Mouse (Mus musculus) neural tube, embryonic 10.5 days (tissue): Measurements from ENCODE around the gene Sucla2.

Source experiments
- DNase-seq: peaks from one replicate; pipeline ENCODE4 v3.0.0-alpha.2; 2017; ENCODE audit warnings: low spot score; ENCODE audit errors: extremely low spot score

Gene Sucla2

DNA sequence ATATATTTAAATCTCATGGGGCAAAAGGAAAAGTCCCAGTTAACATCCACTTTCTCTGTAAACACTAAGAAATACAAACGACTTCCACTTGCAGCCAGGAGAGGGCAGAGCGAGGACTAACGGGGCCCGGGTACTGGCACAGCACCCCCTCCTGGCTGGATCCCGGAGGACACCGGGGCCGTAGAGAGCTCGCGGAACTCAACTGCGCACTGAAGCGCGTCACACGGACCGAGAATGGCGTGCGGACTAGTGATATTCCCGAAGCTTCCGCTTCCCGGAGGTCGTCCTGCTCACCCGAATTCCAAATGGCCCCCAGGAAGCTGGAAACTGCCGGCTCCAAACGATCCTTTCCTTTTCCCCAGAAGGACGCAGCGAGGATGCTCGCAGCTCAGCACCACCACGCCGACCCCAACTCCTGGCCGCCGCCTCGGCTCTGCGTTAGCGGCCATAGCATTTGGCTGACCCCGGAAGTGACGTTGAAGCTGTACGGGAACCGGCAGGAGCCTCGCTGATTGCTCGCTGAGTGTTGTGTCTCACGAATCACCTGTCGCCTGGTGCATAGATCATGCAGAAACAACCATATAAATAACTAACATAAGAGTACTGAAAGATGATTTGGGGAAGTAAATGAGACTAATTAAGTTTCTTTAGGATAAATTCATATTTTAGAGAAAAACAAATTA is at the start of gene Sucla2:
Gene Sucla2 (plus strand): TSS at position 554 of the 683 bp plus-strand sequence.
- DNase-seq = peak; percentile 95

DNA sequence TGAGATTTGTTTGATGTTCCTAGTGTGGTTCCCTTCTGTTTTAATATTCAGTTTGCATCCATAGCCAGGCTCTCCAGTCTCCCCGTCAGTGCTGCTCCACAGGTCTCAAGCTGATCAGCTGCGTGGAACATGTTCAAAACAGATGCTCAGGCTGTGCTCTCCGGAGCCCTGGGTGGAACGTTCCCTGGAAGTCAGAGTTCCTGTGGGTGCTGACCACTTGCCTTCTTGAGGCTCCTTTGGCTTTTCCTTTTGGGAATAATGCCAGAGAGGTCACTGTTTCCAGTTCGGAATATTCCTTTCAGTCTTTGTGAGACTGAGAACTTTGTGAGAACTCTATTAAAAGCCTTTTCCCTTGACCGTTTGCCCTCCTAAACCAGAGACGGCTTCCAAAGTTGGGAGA is 49.6 kb upstream of the Sucla2 start:
- DNase-seq = no peak

DNA sequence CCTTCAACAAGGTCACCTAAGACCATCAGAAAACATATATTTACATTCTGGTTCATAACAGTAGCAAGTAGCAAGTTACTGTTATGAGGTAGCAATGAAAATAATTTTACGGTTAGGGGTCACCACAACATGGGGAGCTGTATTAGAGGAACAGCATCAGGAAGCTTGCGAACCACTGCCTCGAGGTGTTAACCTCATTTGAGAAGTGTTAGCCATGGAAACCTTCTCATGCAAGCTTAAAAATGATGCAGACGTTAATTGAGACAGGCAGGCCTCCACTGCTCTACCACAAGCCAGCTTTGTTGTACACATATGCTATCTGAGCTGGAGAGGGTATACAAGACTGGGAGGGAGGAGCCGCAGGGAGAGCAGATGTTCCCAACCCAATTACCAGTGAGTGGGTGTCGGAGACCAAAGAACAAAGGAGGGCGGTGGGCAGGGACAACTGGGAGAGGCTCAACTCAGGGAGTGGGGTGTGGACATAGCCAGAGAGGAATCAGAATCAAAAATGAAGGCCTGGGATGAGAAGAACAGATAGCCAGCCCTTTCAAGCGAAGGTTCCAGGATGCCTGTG is 48.7 kb upstream of the Sucla2 start:
- no peak for DNase-seq

DNA sequence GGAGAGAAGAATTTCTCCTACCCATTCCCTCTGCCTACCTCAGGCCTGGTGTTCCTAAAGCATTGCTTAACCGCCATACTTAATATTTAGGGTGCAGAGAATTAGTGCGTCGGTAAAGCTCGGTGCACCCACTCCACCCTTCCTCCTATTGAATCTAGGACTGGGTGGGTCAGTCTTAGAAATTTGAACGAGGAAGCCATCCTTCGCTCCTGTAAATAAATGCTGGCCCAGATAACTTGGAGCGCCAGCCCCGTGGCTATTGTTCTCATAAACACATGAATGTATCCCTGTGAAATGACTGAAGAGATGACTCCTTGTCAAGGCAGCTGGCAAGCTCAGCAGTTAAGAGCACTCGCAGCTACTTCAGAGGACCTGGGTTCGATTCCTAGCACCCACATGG is 48.0 kb upstream of the Sucla2 start:
- DNase-seq = no peak

DNA sequence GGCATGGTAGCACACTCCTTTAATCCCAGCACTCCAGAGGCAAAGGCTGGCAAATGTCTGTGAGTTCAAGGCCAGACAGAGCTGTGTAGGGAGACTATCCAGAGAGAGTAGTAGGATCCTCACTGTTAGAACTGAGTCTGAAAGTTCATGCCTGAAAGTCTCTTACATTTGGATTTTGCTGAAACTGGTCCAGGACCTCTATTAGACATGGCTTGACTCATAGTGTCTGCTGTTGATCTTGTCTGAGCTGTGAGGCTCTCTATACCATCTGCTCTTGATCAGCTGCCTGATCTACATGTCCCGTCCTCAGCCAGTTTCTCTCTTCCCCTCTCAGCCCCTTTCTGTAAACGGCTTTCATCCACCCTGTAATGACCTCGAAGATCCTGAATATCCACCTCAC is 46.8 kb upstream of the Sucla2 start:
- DNase-seq = no peak

DNA sequence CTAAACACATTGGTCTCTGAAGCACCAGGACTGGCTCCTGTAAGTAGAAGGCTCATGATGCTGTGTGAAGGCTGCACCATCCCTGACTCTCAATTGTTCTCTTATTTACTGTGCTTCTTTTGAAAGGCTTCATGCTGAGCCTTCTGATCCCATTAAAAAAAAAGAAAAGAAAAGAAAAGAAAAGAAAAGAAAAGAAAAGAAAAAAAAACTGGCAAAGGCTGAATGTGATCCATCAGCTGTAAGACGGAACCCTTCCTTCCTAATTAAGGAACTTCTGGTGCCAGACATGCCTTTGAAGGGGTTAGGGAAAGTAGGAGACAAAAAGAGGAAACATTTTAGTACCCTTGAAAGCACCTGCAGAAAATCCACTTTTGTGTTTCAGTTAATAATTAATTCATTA is 45.3 kb upstream of the Sucla2 start:
- DNase-seq = no peak

DNA sequence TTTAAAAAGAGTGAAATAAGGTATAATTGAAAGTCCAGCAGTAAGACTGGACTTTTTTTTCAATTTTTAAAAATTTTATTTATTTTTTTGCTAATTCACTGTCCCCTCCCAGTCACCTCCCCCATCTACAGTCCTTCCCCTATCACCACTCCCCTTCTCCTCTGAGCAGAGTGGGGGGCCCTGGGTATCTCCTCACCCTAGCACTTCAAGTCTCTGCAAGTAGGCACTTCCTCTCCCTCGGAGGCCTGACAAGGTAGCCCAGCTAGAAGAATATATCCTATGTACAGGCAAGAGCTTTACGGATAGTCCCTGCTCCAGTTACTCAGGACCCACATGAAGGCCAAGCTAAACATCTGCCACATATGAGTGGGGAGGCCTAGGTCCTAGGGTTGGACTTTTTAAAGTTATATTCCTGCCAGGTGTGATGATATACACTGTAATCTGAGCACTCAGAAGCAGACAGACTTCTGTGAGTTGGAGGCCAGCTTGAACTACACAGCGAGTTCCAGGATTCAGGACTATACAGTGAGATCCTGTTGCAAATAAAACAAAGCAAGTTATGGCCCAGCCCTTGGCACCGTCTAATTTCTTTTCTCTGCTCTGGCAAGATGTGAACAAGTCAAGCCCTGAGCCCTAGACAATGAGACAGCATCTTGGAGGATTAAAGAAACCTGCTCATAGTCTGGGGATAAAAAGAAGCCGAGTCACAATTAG is 41.4 kb upstream of the Sucla2 start:
- no peak for DNase-seq

DNA sequence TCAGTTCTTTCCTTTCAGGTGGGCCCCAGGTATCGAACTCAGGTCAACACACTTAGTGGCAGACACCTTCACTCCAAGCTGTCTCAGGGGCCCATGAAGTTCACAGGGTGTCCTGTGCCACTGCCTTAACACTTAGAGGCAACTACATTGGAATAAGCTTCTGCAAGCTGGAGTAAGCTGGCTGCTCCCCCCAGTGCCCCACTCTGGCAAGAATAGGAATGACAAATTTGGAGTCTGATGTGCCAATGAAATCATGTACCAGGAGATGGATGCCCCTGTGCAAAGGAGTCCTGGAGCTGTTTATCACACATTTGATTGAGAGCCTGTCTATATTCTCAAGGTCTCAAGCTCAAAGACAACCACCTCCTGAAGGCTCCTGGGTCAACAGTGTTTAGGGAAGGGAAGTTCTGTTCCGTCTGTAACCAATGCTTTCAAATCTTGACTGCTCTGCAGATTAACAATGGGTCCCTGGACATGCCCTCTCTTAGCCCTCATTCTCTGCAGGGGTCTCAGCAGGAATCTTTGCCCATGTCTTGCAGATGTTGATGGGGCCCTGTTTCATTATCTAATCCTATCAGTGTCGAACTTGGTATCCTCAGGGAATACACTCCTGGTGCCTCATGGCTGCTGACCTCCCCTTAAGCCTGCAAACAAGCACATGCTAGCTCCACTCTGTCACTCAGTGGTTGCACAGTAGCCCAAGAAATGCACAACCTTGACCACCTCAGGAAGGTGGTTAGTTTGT is 40.6 kb upstream of the Sucla2 start:
- DNase-seq = no peak

DNA sequence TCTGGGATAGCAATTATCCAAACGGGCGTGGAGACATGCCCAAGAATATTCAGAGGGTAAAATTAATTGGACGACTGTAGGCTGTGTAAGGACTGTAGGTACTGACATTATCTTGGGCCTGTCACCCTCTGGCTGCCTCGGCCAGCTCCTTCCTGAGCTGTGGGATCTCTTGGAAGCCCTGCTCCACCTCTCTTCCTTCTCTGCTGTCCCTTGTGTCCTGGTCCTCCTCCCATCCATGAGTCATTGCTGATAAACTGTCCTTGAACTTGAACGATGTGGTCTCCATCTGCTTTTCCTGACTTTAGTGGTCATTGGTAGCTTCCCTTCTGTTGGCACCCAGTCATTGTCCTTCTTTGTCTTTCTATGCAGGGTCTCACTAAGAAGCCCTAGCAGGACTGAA is 38.5 kb upstream of the Sucla2 start:
- DNase-seq = no peak

DNA sequence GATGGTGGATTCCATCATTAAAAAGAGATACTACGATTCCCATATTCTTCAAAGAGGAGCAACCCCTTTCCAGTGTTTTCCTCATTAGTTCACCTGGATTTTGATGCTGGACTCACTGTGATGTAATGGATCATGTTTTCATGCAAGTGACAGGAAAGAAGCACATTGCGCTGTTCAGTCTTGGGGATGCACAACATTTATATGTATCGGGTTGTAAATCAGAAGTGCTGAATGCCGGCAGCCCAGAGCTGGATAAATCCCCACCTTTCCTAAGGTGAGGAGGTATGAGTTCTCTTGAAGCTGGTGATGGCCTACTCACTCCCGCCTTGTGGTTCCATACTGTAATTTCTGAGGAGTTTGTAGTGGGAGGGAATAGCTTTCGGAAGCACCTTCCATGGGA is 31.8 kb upstream of the Sucla2 start:
- no peak for DNase-seq

DNA sequence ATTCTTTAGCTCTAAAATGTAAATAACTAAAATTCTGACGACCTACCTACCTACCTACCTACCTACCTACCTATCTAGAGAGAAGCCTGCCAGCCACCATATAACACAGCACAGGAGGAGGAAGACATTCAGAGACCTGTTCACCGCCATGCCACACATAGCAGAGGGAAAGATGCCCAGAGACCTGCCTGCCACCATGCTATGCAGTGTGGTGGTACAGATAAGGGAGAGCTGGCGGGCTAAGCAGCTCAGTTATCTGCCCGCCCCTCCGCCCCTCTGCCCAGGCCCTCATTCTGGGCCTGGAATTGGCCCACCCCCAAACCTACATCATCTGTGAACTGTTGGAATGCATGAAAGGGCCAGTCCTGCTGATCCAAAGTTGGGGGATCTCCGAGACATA is 31.0 kb upstream of the Sucla2 start:
- no peak for DNase-seq

DNA sequence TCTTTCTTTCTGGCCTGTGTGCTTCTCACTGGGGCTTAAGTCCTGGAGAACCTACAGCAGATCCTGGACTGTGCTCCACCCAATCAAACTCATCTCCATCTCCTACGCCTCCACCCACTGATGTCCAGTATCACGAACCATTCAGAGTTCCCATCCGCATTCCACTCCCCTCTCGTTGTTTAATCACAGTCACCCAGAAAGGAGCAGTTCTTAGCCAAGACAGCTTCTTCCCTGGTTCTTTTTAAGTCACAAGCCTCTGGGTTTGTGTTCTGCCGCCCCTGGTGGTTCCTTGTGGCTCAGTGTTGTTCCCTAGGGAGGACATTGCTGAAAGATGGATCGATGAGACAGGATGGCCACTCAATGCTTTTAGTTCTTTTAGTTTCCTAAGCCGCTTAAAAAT is 29.4 kb upstream of the Sucla2 start:
- no peak for DNase-seq

DNA sequence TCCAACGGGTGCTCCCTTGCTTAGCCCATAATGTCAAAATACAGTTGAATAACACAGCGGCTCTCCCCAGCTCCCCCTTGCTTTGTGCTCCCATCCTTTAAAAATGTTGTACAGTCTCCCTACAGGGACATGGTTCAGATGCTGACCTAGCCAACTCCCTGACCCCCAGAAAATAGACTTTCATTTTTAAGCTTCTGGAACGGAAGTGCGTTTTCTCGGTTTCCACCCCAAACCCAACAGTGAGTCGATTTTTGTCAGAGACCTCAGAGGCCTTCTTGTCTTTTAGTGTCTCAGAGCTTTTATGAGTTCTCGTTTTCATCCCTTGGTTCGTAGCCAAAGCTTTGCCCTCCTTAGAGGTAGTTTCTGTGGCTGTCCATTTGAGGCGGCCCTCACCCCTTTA is 23.8 kb upstream of the Sucla2 start:
- DNase-seq = no peak

DNA sequence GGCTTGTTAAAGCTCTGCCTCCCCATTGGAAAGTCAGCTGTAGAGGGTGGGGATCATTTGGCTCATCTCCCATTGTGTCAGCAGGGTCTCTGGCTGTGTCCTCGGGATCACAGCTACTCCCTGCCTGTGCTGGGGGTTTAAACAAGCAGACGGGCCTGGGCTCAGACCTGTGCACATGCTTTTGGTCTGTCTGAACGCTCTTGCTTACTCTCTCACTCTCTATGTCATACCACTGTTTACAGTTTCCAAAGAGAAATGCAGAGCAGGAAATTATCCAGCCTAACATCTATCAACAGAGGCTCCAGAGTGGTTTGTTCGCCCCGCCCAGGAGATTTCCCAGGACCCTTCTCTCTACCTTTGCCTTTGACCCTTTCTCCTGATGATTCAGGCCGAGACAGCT is 23.4 kb upstream of the Sucla2 start:
- DNase-seq = no peak

DNA sequence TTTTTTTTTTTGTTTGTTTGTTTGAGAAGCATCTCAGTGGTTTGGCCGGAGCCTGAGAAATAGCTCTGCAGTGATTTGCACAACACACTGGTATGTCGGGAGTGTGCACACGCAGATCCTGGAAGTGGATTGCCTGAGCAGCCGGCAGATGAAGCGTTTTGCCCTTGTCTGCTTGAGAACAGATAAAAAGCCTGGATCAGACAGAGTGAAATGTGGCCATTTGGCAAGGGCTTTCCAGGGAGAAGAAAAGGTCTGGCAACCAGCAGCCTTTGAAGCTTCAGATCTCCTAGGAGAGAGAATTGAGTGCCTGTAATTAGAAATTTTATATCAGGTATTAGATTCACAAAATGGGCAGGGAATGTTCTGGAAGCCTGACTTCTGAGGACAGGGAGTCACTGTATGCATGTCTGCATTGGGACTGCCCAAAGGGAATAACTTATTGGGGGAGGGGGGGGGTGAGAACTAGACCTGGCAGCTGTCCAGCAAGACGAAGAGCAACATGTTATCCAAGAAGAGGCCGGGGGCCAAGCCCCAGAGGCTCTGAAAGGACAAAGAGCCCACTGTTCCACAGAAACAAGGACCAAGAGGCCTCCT is 22.4 kb upstream of the Sucla2 start:
- DNase-seq = peak; percentile 19

DNA sequence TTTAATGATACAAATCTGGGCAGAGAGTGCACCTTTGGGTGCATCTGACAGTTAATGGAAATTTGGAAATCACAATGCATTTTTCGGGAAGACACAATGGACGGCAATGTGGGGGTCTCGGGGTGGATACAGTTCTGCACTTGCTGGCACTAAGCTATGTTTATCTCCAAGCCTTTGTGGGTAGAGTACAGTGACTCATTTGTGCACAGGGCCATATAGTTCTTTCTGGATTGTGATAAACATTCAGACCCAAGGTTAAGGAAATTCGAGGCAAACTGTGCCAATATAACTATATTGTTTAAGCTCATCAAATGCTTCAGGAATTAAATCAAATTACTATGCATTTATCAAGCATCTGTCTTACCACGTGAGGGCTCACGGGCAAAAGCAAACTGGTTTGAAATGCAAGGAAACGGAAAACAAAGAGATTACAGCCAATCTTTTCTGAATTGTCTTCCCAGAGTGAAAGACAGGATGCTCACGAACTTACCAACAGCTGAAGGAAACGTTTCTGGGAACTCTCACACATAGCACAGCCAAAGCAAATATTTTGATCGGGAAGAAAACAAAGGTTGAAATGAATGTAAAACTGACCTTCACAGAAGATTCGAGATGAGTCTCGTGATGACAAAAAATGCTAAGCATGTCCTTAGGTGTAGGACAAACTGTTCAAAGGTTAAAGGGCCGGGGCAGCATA is 21.7 kb upstream of the Sucla2 start:
- no peak for DNase-seq

DNA sequence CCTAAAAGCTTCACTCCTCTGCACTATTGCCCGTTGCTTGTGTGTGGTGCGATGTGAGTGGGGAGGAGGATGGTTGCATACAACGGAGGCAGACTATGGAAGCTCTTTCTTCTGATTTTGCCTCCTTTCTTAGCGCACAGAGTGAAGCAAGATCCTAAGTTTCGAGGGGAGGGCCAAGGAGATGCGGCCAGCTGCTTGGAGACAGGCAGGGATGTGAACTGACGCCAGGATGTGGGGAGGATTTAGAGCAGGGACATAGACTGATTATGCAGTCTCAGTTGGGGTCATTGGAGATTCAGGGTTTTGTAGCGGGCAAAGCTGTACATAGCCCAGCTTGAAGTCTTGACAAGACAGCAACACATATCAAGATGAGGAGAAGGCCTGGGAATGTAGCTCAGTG is 18.8 kb upstream of the Sucla2 start:
- DNase-seq = no peak

DNA sequence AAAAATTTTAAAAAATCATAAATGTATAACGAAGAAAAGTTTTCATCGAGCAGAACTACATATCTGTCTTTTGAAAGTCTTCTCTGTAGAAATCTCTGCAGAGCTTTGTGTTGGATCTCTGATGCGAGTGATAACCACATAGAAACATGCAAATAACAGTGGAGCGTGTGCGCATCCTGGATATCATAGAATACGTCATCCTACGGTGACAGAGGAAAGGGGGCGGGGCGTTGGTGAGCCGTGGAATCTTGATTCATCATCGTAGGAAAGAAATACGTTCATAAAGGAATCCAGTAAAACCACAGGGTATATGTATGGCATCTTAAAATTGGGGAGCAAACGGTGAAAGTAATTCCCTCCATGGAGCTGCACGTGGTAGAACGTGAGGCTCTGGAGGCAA is 17.9 kb upstream of the Sucla2 start:
- no peak for DNase-seq

DNA sequence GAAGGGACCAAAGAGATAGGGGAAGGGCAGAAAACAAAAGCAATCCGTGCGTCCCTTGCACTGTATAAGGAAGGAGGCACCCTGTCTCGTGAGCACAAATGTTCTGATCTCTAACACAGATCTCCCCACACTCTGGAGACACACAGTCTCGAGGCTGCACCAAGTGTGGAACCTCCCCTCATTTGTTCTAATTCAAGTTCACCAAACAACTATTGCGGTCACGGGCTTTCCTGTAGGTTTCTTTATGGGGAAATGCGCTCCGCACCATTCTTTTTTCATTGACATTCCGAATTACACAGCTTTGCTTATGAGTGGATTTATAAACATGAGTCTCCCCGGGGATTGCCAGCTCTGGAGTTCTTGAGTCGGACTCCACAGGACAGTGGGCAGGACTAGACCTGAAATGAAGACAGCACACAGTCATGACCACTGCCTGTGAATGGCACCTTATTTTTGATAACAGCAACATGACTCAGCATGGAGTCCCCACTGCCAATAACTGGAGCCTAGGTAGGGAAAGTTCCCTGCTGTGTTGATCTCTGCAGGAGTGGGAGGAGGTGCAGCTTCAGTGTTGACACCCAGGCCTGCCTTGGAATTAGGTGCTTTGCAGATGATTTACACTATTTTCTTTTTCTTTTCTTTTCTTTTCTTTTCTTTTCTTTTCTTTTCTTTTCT is 17.3 kb upstream of the Sucla2 start:
- DNase-seq = no peak

DNA sequence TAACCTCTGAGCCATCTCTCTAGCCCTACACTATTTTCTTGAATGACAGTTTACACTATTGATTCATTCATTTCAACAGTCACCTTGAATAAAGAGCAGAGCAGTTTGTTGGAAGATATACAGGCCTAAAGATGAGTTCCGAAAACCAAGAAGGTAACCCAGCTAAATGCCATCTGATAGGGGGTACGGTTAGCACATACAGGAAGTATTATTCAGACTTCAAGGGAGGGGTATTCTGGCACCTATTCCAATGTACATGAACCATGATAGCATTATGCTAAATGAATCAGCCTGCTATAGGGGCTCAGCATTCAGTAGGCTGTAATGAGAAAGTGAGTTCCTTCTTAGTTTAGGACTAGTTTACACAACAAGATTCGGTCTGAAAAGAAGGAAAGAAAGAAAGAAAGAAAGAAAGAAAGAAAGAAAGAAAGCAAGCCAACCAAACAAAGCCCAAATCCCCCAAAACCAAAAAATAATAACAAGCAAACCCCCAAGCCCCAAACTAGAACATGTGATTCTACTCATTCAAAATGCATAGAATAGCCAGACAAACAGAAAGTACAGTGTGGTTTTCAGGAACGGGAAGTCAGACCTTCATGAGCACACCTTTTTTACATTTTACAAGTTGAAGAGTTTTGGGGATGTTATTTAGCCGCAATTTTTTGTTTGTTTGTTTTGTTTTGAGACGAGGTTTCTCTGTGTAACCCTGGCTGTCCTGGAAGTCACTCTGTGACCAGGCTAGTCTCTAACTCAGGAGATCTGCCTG is 16.3 kb upstream of the Sucla2 start:
- DNase-seq = no peak
